Mouse (Mus musculus) frontal cortex, postnatal 14 days (tissue): ENCODE results near the gene Fam160a1.

Source experiments
- DNase-seq, 2 experiments: peaks; one replicate each; pipeline ENCODE4 v3.0.0; 2022; ENCODE audit warnings: low spot score in 2 of 2

Gene Fam160a1

DNA sequence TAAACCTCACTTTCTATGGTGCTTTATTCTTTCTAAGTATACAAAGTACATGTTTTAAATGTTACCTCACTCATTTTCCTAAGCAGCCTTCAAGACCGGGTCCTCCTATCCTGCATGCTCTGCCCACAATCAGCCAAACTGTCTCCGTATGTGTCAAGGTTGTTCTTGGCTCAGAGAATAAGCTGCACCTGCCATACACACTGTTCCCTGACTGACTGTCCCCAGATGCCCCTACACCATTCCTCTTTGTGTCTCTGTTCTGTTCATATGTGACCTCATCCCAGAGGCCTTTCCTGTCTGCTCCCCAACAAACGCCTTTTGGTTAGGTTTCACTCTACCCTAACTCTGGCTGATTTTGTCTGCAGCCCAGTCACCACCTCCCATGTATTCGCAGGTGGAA is 10.2 kb upstream of the Fam160a1 start:
- no peak for DNase-seq

DNA sequence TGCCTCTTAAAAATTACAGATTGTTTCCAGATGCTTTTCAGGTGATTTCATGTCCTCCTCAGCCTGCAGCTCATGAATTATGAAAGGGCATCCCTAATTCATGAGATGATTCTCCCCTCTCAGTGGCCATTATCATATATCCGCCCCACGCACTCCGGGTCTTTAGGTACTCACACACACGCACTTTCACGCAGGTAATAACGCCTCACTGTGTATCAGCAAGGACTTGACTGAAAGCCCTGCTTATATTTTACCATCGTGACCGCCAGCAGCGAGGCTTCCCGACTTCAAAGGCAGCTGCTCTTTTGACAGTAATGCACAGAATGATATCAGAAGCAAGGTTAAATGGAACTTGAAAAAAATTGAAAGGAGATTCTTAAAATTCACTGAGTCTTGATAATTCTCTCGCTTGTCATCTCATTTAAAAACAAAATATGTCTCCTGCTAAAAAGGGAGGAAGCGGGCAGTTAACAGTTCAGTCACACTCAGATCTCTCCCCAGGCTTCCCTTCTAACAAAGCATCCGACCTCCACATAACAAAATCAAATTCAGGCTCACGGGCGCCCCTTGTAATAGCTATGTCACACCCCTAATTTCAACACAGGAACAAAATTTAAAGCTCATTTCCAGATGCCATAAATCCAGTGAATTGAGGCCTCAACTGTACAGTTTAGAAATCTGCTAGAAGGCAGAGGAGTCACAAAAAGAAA is 3.9 kb upstream of the Fam160a1 start:
- no peak for DNase-seq

DNA sequence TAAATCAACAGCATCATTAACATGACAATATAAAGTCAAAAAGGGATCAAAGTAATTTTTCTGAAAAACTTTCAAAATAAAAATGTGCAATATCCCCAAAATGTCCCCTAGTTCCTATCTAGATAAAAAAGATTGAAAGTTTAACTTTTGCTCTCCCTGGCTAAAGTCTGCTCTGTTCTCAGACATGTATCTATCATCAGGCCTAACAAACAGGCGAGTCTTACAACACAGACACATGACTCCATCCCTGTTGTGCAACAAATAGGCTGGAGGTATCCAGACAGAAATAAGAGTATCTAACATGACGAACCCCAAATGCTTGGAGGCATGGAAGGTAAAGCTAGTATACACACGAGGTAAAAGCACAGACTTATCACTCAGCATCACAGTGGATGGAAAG is 2.2 kb upstream of the Fam160a1 start:
- no peak for DNase-seq

DNA sequence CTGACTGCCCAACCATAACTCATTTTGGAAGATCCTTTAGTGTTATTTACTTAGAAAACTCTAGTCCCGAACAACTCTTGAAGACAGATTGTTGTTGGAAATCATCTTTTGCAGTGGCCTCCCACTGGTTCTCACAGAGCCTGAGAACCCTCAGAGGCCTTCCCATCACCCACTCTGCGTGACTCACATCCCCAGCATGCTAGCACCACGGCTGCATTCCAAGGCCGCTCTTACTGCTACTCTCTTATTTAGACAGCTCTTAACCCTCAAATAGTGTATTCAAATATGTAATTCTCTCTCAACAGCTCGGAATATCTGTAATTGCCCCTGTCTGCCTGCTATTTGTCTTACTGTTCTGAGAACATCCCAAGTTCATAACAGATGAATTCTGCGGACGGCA is 2.9 kb downstream of the Fam160a1 start:
- DNase-seq = peak; percentile 19 to 30

DNA sequence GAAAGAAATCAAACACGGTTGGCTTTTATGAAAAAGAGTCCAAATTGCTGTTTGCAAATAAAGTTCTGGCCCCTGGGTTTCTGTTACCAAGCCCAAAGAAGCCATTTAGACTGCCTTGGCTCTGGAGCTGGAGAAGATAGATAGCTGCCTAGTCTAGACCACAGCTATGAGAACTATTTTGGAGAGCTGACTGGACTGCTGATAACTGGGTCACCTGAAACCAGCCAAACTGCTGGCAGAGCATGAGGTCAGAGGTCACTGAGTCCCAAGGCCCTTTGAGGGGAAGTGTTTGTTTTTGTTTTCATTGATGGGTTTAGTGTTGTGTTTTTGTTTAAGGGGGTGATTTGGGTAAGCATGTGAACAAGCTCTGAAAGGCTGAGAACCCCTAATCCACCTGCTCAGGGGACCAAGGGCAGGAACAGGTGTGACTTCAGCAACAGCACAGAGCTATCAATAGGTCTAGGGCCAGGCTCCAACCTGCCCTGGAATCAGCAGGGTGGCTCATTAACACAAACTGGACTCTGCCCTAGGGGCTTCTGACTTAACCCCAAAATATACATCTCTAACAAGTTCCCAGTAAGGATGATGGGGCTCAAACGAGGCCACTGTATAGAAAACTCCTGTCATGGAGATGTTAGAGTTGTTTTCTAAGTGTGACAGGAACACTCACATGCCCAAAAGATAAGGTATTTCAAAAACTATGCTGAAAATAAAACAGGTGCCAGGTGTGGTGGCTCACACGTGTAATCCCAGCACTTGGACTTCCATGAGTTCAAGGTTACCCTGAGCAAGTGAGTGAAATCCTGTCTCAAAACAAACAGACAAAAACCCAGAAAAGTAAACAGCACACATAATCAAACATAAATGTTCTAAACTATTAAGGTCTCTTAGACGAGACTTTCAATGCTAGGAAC is 3.7 kb downstream of the Fam160a1 start:
- no peak for DNase-seq

DNA sequence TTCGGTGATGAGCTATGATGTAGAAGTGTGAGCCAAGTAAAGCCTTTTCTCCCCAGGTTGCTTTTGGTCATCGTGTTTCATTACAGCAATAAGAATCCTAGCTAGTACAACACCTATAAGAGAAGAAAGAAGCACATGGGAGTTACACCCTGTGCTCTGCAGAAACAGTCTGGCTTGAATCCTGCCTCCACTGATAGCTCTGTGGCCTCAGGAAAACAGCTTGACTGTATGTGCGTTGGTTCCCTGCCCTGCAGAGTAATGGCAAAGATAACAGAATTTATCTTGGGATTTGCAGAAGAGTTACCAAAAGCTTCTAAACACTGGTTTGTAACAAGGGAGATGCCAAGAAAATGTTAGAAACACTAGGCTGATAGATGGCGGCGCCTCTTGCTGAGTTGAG is 5.1 kb downstream of the Fam160a1 start:
- DNase-seq = no peak

DNA sequence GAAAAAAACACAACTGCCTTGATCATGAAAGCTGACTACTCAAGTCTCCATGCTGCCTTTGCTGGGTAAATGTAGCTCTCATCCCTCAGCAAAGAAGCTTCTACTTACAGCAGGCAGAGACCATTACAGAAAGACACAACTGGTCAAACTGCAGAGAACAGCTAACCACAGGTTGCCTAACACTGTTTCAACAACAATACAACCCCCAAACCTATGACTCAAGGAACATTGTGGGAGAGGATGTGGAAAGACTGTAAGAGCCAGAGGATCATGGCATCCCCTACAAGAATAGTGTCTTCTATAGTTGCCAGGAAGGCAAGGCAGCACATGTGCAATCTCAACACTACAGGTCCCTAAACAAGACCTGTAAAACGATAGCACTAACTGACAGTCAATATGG is 23.9 kb downstream of the Fam160a1 start:
- DNase-seq = no peak

DNA sequence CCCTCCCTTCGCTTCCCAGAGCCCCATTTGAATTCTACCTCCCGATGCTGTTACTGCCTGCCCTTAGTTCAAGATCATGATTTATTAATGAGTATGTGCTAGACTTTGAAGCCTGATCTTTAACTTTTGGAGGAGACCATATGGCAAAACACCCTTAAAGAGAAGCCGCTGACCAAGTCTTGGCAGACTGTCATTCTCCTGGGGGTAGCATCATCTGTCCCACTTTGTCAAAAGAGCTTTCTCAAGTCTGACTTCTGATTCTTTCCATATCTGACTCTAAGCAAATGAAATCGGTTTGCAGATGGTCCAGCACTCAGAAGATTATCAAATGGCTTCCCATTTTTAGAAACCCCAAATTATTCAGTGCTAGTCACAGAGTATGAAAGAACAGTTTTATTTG is 27.3 kb downstream of the Fam160a1 start:
- DNase-seq = no peak

DNA sequence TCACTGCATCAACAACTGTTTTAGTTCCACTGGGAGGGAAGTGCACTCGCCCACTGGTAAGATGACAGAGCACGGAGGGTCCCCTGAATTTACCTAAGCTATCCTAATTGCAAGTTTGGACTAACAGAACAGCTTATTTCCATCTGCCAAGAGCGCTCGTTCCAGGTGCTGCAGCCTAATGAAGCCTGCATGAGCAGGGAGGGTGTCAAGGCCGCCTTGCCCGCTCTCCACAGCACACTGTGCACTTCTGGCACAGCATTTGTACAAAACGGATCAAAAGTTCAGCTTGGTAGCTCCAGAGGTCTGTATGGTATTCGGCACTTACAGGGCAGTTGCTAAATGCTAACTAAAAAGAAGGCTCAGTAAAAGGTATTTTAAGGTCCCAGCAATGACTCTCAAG is 30.6 kb downstream of the Fam160a1 start:
- DNase-seq = no peak

DNA sequence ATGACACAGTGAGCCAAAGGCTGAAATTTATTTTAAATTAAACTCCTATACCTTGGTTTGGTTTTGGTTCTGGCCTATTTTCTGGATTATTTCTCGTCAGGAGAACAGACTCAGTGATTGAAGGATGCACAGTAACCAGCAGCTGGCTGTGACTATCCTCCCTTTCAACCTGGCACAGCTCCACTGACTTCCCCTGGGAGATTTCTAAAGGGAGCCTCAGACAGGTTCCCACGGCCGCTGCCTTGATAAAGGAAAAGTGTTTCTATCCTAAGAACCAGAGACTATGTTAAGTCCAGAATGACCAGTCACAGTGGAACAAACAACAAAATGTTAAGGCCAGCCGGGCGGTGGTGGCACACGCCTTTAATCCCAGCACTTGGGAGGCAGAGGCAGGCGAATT is 36.2 kb downstream of the Fam160a1 start:
- DNase-seq = no peak

DNA sequence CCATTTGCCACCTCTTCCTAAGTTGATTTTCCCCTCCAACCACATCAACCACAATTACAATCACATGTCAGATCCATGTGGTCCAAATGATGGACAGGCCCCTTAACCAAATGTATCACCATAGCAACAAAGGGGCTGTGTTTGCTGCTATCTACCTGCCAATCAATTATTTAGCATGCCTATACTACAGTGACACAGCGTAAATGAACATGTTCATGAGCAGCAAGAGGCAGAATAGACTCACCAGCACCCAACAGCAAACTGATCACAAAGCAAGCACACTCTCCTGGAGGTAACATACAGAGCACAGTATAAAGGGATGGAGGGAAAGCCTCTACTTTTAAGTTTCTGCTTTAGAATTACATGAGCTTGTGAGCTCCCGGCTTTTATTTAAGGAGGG is 36.8 kb downstream of the Fam160a1 start:
- DNase-seq = no peak

DNA sequence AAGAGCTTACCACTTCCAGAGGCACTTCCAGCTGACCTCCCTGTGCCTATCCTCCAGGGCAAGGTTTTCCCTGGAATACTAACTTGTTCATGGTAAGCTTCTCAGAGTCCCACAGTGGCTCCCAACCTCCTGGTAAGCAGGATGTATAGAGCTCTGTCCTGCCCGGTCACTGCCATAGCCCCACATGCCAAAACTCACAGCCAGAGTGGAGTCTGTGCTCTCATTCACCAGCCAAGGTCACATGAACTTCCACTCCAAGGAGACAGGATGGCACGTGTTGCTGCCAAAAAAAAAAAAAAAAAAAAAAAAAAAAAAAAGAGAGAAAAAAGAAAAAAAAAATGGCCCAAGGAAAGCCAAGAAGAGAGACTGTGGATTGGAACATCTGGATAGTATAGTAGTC is 39.2 kb downstream of the Fam160a1 start:
- no peak for DNase-seq

DNA sequence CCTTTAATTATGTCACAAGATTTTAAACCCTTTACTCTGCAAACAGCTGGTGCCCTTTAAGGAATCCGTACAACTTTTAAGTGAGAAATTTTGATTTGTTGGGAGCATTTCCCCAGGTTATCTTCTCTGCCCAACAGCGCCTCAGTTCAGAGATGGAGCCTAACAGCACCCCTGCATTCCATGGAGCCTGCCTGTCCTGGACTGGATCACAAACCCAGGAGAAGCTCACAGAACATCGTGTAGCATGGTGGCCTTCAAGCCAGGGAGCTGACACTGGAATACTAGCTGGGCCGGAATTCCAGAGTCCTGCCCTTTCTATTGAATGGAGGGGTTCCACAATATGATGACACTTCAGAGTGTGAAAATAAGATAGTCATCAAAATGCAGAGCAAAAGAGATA is 39.7 kb downstream of the Fam160a1 start:
- no peak for DNase-seq

DNA sequence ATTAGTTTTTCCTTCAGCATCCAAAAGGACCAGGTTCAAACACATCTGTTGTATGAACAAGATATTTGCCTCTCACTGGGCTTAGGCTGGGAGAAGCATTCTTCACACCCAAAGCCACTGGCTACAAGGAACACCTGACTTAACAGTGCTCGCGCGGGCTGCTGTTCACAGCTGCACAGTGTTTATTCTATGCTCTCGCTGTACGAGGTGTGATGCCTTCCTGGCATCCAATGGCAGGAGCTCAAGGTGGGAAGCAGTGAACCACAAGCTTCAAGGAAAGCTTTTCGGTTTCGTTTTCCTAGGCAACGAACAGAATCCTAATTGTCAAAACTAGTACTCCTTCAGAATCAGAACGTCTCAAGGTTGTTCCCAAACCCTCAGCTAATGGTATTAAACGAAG is 40.4 kb downstream of the Fam160a1 start:
- DNase-seq = no peak

DNA sequence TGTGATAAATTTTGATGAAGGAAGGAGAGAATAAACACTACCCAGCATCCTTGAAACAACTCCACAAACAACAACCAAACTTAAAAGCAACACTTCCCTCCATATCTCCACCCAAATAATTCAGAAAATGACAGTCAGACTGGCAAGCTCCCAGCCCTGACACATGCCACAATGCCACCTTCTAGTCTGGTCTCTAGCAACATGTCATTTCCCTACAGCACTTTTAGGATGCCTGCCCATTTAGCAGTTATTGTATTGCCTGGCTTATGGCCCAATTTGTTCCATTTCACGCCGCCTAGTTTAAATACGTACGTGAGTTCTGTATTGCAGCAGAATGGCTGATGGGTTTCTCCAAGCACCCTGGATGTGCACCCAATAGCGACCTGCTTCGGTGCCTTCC is 41.0 kb downstream of the Fam160a1 start:
- DNase-seq = no peak

DNA sequence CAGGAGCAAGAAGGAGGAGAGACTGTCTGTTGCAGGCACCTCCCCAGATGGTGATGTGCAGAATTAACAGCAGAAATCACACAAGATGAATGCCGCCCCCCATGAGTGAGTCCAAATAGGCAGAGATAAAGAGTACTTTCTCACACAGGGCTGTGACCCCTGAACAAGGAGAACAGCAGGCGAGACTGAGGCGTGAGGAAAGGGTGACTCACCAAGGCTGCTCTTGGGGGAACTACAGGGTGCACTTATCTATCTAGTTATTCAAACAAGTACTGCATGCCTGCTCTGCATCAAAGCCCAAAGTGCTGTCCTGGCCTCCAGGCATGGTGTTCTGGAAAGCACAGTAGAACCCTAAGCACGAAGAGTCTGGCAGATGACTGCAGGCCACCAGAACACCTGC is 43.2 kb downstream of the Fam160a1 start:
- no peak for DNase-seq

DNA sequence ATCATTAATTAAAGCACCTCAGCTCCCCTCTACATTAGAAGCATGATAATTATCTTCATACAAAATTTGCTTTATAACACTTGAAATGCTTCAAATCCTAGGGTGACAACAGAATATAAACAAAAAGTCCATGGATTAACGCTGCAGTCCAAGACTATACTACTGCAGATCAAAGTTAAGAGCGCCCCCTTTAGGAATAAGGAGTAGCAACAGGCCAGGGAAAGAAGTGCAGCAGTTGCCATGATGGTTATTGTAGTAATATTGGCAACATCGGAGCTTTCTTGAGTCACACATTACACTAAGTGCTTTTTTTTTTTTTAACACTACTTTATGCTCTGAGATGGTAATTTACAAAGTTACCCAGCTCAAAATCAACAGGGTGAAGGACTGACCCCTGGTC is 43.7 kb downstream of the Fam160a1 start:
- no peak for DNase-seq

DNA sequence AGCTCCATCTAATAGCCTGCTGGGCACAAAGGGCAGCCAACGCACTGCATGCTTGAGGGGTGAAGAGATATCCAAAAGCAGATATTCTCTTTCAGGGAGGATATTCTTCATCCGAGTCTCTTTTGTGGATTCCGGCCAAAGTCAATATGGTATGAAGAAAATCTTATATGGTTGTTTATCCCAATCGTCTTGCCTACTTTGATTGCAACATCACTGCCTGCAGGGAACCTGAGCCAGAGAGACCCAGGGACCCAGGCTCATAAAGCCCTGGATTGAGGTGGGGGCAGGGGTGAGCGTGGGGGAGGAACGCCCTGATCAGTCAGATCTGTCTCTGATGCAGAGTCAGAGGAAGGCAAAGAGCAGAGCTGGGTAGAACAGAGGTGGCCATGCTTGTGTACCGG is 52.2 kb downstream of the Fam160a1 start:
- DNase-seq = no peak

DNA sequence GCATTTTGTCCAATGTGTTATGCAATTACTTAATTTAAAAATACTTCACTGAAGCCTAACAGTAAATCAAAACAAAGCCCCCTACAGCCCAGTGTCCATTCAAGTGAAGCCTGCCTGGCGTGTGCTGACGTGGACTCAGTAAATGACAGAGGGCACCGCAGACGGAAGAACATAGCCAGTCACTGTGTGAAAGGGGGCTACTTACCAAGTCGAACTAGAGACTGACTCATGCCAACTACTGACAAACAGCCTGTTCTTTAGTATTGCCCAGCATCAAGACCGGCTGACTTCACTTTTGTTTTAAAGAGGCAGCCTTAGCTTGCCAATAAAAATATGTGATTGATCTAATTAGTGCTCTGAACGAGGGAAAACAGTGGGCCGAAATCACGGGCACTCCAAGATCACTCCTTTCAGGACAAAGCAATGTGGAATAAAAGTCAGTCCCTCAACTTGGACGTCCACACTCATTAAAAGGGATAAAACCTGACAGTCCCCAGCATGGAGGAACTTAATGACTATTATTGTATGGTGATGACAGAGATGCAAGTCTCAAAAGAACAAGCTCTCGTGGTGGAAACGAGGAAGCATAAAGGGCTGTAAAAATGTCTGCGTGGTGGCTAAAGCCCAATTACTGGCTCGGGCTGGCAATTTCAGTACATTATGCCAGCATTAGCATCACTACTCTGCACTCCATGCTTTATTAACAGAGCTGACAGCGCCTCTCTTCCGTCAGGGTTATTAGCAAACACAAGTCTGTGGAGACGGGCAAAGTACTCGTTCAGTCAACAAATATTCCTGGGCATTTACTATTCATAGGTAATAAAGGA is 52.9 kb downstream of the Fam160a1 start:
- no peak for DNase-seq

DNA sequence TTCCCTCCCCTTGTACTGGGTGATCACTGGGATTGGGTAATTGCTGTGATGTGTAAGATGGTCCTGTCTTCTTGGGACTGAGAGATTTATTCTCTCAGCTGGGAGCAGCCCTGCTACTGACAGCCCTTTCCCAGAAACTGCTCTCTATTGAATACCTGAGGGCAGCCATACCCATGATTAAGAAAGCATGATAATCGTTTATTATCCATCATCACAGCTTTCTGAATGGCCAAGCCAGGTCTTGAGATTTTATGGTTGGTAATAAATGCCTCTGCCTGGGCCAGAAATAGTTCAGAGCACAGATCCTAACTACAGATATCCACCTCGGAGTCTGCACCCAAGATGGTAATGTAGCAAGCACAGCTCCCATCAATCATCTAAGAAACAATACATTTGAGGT is 59.1 kb downstream of the Fam160a1 start:
- no peak for DNase-seq

DNA sequence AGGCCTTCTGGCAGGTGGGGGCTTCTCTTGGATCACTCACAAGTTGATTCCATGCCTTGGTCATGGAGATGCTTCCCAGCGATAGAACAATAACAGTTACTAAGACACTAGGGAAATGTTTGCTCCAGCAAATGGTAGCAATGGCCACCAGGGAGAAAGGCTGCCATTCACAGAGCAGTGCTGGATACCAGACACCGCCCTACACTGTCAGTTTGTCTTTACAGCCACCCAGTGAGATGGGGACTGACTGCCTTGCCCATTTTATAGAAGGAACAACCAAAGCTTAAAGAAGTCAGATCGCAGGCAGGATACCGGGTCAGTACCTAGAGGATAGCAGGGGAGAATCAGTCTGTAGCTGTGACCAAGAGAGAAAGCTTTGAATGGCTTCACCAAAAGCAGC is 59.7 kb downstream of the Fam160a1 start:
- no peak for DNase-seq

DNA sequence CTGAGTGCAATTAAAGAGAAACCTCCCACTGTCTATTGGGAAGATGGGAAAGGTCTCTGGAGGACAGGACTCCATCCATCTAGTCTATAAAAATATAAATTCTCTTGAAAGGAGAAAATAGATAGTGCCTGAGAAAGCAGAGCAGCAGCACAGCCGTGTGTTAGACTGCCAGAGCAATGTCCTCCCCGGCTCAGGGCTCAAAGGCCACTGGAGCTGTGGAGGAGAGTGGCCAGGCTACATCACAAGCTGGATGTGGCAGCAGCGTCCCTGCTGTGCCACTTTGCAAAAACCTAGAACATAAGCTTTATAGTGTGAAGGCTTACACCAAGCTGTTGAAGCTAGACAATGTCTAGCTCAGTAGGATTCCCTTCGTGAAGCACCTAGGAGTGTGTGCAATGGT is 67.7 kb downstream of the Fam160a1 start:
- DNase-seq = no peak
